Mouse (Mus musculus) forebrain, postnatal 0 days (tissue): ENCODE data around the gene Sgtb. TPM values are rescaled to one million over a fixed set of nuclear protein-coding genes. Genes with fewer than 3 reads are reported as not detected.
A peak's percentile ranks its signal among the peaks of the same experiment; 100 is the strongest.

Experiments
- ATAC-seq: fragments of 200-750 bp; cut with Nextera tagmentation; 2 replicates; pipeline ENCODE4 v1.8.0; 2017; ENCODE audit warnings: mild to moderate bottlenecking, moderate library complexity
- DNase-seq: peaks from one replicate; pipeline ENCODE4 v3.0.0-alpha.2; 2015
- H3K27ac ChIP-seq: fragments of 300-500 bp; sonication (generic); 2 replicates; pipeline ENCODE4 v1.5.1; 2014; ENCODE audit warnings: low read depth, mild to moderate bottlenecking, antibody characterized with exemption, low read length, moderate library complexity, mixed read lengths
- H3K27me3 ChIP-seq: fragments of 300-500 bp; sonication (generic); 2 replicates; pipeline ENCODE4 v1.6.1; 2014; ENCODE audit warnings: mild to moderate bottlenecking, low read length, mixed read lengths; ENCODE audit not compliant: insufficient read depth
- H3K36me3 ChIP-seq: fragments of 300-500 bp; sonication (generic); 2 replicates; pipeline ENCODE4 v1.6.1; 2014; ENCODE audit warnings: mild to moderate bottlenecking, moderate library complexity; ENCODE audit not compliant: insufficient read depth
- H3K4me1 ChIP-seq: fragments of 300-500 bp; sonication (generic); 2 replicates; pipeline ENCODE4 v1.6.1; 2014; ENCODE audit warnings: antibody characterized with exemption; ENCODE audit not compliant: insufficient read depth
- H3K4me2 ChIP-seq: fragments of 300-500 bp; sonication (generic); 2 replicates; pipeline ENCODE4 v1.6.1; 2014; ENCODE audit warnings: low read depth, mild to moderate bottlenecking, moderate library complexity
- H3K4me3 ChIP-seq: fragments of 300-500 bp; sonication (generic); 2 replicates; pipeline ENCODE4 v1.5.1; 2014; ENCODE audit warnings: low read depth, low read length, mixed read lengths
- H3K9ac ChIP-seq: fragments of 300-500 bp; sonication (generic); 2 replicates; pipeline ENCODE4 v1.6.1; 2014; ENCODE audit warnings: mild to moderate bottlenecking
- H3K9me3 ChIP-seq: fragments of 300-500 bp; sonication (generic); 2 replicates; pipeline ENCODE4 v1.6.1; 2016; ENCODE audit warnings: low read length
- CTCF ChIP-seq: sonication (generic); IDR thresholded peaks from 2 replicates; pipeline ENCODE4 v1.5.1; 2016; ENCODE audit warnings: antibody characterized with exemption, control low read depth, low read depth
- WGBS: fragments of 180-500 bp; shearing (Covaris S2); extraction: QIAGEN DNeasy Blood & Tissue Kit; methylation state at CpG from one replicate; pipeline ENCODE4 v1.1.7; 2014; 5-methylcytosine and 5-hydroxymethylcytosine counted together
- polyA plus RNA-seq: library from polyadenylated mRNA; unstranded; fragments of >200 nt; fragmentation: Nextera tagmentation; extraction: Ambion mirVana; gene quantifications from 2 replicates; pipeline ENCODE4 v1.2.1, GENCODE M21; 2015
- total RNA-seq: library from RNA; depleted of rRNA; stranded (reverse); fragments of >200 nt; gene quantifications from 2 replicates; pipeline ENCODE4 v1.2.3, GENCODE M21; 2014

The Sgtb gene
- total and polyA plus RNA-seq, 2 experiments from 2014 or later = 23.0 to 32.2 TPM

DNA sequence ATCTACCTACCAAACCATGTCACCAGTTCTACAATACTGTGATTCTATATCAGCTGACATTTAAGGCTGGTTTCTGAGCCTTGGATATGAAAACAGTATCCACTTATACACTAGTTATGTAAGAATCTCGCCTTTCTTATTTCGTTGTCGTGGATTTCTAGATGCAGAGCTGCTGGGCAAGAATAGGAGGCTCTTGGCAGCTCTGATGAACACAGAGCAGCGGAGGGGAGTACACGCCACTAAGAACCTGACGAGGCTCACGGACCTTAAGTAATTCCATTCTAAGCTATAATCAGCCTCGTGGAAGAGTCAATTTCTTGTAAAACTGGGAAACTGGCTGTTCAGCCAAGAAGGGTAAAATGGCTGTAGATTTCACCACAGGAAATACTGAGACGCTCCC lies 37.2 kb upstream of the Sgtb start:
- TF ChIP-seq CTCF = no peak
- no peak overlapping the region for H3K27ac ChIP-seq
- H3K4me3 ChIP-seq = no peak overlapping the region
- 74% methylated on average over 9 of the region's 9 CpGs for WGBS
- H3K27me3 ChIP-seq = no peaks in the 10 kb centered on the region
- no peaks in the 10 kb centered on the region for H3K4me1 ChIP-seq
- peaks cover 44% of the 10 kb centered on the region for H3K36me3 ChIP-seq
- no peak overlapping the region for H3K9ac ChIP-seq
- ATAC-seq (no peak), DNase-seq (no peak)
- H3K4me2 ChIP-seq = no peak overlapping the region
- H3K9me3 ChIP-seq = no peaks in the 10 kb centered on the region

DNA sequence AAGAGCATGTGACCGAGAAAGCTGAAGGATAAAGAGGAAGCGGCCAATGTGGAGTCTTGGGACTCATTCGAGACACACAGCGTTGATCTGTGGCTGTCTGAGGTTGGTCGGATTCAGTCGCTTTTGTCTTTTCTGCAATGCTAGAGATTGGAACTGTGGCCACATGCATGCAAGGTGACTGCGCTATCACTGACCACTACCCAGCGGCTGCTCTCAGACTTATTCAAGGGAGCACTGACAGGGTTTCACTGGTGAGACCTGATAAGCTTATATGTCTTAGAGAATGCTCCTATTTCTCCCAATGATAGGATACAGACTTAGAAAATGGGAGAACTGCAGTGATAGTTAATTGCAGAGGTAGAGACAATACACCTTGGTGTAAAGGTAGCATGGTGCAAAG lies 35.3 kb upstream of the Sgtb start:
- no peaks in the 10 kb centered on the region for H3K27me3 ChIP-seq
- DNase-seq = no peak
- no peak overlapping the region for H3K27ac ChIP-seq
- no peaks in the 10 kb centered on the region for H3K9me3 ChIP-seq
- H3K4me3 ChIP-seq = no peak overlapping the region
- ATAC-seq = no peak
- no peak overlapping the region for H3K4me2 ChIP-seq
- no peak overlapping the region for H3K9ac ChIP-seq
- 95% methylated on average over 8 of the region's 8 CpGs for WGBS
- H3K36me3 ChIP-seq = peaks cover 27% of the 10 kb centered on the region
- TF ChIP-seq CTCF = no peak
- H3K4me1 ChIP-seq = no peaks in the 10 kb centered on the region

DNA sequence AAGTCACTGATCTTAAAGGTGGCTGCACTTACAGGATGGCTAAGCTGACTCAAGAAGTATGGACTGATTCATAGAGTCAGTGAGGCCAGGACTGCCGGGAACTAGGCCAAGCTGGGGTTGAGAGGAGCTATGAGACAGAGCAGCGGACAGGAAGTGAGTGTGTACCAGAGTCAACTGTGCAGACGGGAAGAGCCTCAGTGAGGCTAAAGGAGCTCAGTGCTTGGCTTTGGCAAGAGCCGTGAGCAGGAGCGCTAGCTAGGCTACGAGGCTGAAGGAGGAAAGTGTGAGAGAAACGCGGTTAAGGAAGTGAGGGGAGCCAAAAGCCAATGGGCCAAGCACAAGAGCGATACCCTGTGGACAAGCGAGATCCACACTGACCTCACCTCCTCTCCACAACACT lies 34.8 kb upstream of the Sgtb start:
- Histone ChIP-seq H3K36me3 (peaks cover 22% of the 10 kb centered on the region), H3K4me3 (no peak overlapping the region), H3K4me2 (no peak overlapping the region), H3K27ac (no peak overlapping the region), H3K9ac (no peak overlapping the region), H3K4me1 (no peaks in the 10 kb centered on the region), H3K27me3 (no peaks in the 10 kb centered on the region), H3K9me3 (no peaks in the 10 kb centered on the region)
- ATAC-seq = no peak
- 82% methylated on average over 10 of the region's 10 CpGs for WGBS
- no peak for TF ChIP-seq CTCF
- no peak for DNase-seq

DNA sequence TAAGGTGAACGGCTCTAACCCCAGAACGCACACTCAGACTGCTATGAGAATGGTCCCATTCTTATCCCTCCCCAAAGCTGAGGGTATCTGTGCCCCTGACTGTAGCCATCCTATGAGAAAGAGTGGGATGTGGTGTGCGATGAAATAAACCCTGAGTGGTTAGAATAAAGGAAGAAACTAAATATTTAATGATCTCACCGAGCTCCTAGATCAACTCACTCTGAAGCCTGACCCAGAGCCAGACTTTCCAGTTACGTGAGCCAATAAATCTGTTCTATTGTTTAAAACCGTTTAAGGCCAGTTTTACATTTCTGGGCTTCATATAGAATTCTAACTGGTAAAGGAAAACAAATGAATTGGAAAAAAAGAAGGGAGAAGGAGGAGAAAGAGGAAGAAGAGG lies 32.5 kb upstream of the Sgtb start:
- no peaks in the 10 kb centered on the region for H3K4me1 ChIP-seq
- no peaks in the 10 kb centered on the region for H3K27me3 ChIP-seq

DNA sequence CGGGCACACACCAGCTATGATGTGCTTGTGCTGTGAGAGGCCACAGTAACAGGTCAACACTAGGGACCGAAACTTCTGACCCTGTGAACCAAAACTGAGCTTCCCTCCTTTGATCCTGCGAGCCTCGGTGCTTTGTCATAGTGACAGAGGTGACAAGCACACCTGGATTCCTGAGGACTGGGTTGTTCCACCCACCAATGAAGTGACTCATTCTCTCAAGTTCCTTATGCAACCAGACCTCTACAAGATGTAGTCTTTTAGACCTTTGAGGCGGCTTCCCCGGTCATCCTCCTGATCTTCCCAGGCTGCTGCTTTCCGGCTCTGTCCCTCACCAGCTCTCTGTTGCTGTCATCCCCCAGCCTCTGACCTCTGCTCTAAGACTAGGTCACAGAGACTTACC lies 27.0 kb upstream of the Sgtb start:
- no peaks in the 10 kb centered on the region for H3K36me3 ChIP-seq
- 94% methylated on average over 7 of the region's 7 CpGs for WGBS
- ATAC-seq (no peak), DNase-seq (no peak)
- H3K27ac ChIP-seq = no peak overlapping the region
- no peak overlapping the region for H3K4me3 ChIP-seq
- no peaks in the 10 kb centered on the region for H3K27me3 ChIP-seq
- no peak for TF ChIP-seq CTCF
- H3K4me2 ChIP-seq = no peak overlapping the region
- no peaks in the 10 kb centered on the region for H3K4me1 ChIP-seq
- no peak overlapping the region for H3K9ac ChIP-seq
- H3K9me3 ChIP-seq = no peaks in the 10 kb centered on the region

More for the DNA sequence above, 32.5 kb upstream of the Sgtb start:
- DNase-seq (no peak), ATAC-seq (no peak)
- H3K4me3 ChIP-seq = no peak overlapping the region
- TF ChIP-seq CTCF = no peak
- peaks cover 11% of the 10 kb centered on the region; the same call in 1 of the 2 replicates for H3K36me3 ChIP-seq
- H3K27ac ChIP-seq = no peak overlapping the region
- H3K9ac ChIP-seq = no peak overlapping the region
- H3K4me2 ChIP-seq = no peak overlapping the region
- WGBS = 55% methylated on average over 6 of the region's 6 CpGs
- no peaks in the 10 kb centered on the region for H3K9me3 ChIP-seq

DNA sequence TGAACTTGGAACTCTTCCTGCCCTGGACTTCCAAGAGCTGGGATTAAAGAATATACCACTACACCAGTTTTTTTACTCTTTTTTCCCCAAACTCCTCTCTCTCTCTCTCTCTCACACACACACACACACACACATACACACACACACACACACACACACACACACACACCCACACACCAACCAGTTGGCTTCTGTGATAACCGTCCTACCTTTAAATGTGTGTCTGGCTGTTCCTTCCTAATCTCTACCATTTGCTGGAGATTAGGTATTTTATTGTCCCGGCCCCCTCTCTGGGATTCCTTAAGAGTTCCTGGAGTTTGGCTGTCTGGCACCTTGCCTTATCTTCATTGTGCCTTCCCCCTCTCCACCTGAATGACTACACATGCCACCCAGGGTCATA lies 24.9 kb upstream of the Sgtb start:
- Histone ChIP-seq H3K4me1 (no peaks in the 10 kb centered on the region), H3K9me3 (no peaks in the 10 kb centered on the region), H3K4me3 (no peak overlapping the region), H3K27ac (no peak overlapping the region), H3K36me3 (no peaks in the 10 kb centered on the region), H3K9ac (no peak overlapping the region), H3K27me3 (no peaks in the 10 kb centered on the region), H3K4me2 (no peak overlapping the region)
- no peak for DNase-seq
- no peak for TF ChIP-seq CTCF
- ATAC-seq = no peak
- 82% methylated on average over 2 of the region's 2 CpGs for WGBS

DNA sequence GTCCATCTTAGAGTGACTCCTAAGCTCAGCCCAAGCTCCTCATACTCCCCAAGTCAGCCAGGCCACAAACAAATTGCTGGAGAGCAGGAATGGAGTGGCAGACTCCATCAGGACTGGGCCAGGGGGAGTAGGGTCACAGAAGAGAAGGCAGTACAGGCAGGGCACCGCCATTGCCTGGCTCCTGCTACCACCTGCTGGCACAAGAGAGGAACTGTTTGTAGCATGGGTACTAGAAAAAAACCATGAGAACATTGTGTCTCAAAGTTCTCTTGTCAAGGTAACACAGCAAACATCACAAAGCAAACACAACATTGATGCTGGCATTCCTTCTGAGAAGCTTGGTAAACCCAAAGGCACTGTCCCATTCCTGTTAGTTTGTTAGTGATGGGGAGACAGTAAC lies 20.2 kb upstream of the Sgtb start:
- peak; percentile 48 for DNase-seq
- no peak overlapping the region for H3K4me3 ChIP-seq
- H3K4me2 ChIP-seq = no peak overlapping the region
- peaks cover 8% of the 10 kb centered on the region; the same call in 1 of the 2 replicates for H3K36me3 ChIP-seq
- H3K27ac ChIP-seq = no peak overlapping the region
- H3K9ac ChIP-seq = no peak overlapping the region
- no peaks in the 10 kb centered on the region for H3K9me3 ChIP-seq
- TF ChIP-seq CTCF = peak; percentile 81
- WGBS = 9% methylated on average over 1 of the region's 1 CpGs
- H3K4me1 ChIP-seq = no peaks in the 10 kb centered on the region
- no peaks in the 10 kb centered on the region for H3K27me3 ChIP-seq
- ATAC-seq = peak; percentile 77

DNA sequence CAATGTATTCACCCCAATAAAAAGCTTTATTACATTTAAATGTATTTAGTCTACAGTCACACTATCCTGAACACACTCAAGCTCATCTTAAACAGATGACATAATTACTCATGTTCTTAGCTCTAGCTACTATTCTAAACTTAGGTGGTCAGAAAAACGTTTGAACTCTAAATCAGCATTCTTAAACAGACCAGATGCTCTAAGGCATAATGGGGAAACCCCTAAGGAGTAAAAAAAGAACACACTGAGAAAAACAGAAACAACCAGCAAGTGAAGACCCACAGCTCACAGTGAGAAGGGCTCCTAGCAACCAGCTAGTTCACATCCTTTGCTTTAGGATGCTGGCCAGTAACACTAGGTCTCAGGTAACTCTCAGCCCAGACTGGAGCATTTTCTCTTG lies 17.8 kb upstream of the Sgtb start:
- no peaks in the 10 kb centered on the region for H3K9me3 ChIP-seq
- H3K27ac ChIP-seq = no peak overlapping the region
- ATAC-seq (no peak), DNase-seq (no peak)
- no peaks in the 10 kb centered on the region for H3K4me1 ChIP-seq
- no peak overlapping the region for H3K4me3 ChIP-seq
- no peaks in the 10 kb centered on the region for H3K27me3 ChIP-seq
- no peak overlapping the region for H3K4me2 ChIP-seq
- 13% methylated on average over 1 of the region's 1 CpGs for WGBS
- H3K36me3 ChIP-seq = peaks cover 13% of the 10 kb centered on the region; the same call in 1 of the 2 replicates
- TF ChIP-seq CTCF = no peak
- no peak overlapping the region for H3K9ac ChIP-seq
